Mouse (Mus musculus) midbrain, embryonic 11.5 days (tissue): Measurements from ENCODE around the gene Vill. TPM values are rescaled to one million over a fixed set of nuclear protein-coding genes. Genes with fewer than 3 reads are reported as not detected.

Source experiments
- ATAC-seq: fragments of 200-750 bp; cut with Nextera tagmentation; 2 replicates; pipeline ENCODE4 v1.8.0; 2017; ENCODE audit warnings: moderate TSS enrichment, moderate library complexity; ENCODE audit not compliant: low FRiP score
- DNase-seq: peaks from one replicate; pipeline ENCODE4 v3.0.0; 2015; ENCODE audit warnings: low spot score; ENCODE audit errors: missing footprints
- H3K27ac ChIP-seq: fragments of 300-500 bp; sonication (generic); 2 replicates; pipeline ENCODE4 v1.5.1; 2014; ENCODE audit warnings: low read depth, low read length
- H3K27me3 ChIP-seq: fragments of 300-500 bp; sonication (generic); 2 replicates; pipeline ENCODE4 v1.6.1; 2014; ENCODE audit warnings: mild to moderate bottlenecking, low read length, moderate library complexity, mixed read lengths; ENCODE audit not compliant: control insufficient read depth, insufficient read depth
- H3K36me3 ChIP-seq: fragments of 300-500 bp; sonication (generic); 2 replicates; pipeline ENCODE4 v1.6.1; 2014; ENCODE audit warnings: mild to moderate bottlenecking, low read length, moderate library complexity, mixed read lengths; ENCODE audit not compliant: control insufficient read depth, insufficient read depth
- H3K4me1 ChIP-seq: fragments of 300-500 bp; sonication (generic); 2 replicates; pipeline ENCODE4 v1.6.1; 2014; ENCODE audit warnings: low read length; ENCODE audit not compliant: control insufficient read depth, insufficient read depth
- H3K4me2 ChIP-seq: fragments of 300-500 bp; sonication (generic); 2 replicates; pipeline ENCODE4 v1.6.1; 2014; ENCODE audit warnings: mild to moderate bottlenecking, moderate library complexity
- H3K4me3 ChIP-seq: fragments of 300-500 bp; sonication (generic); 2 replicates; pipeline ENCODE4 v1.5.1; 2014; ENCODE audit warnings: low read depth, low read length
- H3K9ac ChIP-seq: fragments of 300-500 bp; sonication (generic); 2 replicates; pipeline ENCODE4 v1.6.1; 2014; ENCODE audit warnings: low read length
- H3K9me3 ChIP-seq: fragments of 300-500 bp; sonication (generic); 2 replicates; pipeline ENCODE4 v1.6.1; 2016; ENCODE audit warnings: low read length; ENCODE audit not compliant: control insufficient read depth
- WGBS: fragments of 180-500 bp; shearing (Covaris S2); extraction: QIAGEN DNeasy Blood & Tissue Kit; methylation state at CpG from one replicate; pipeline ENCODE4 v1.1.7; 2014; 5-methylcytosine and 5-hydroxymethylcytosine counted together
- polyA plus RNA-seq: library from polyadenylated mRNA; unstranded; fragments of >200 nt; fragmentation: Nextera tagmentation; extraction: Ambion mirVana; gene quantifications from 2 replicates; pipeline ENCODE4 v1.2.1, GENCODE M21; 2014

Gene Vill
- polyA plus RNA-seq, result 7.8 and 8.3 TPM in 2 replicates

DNA sequence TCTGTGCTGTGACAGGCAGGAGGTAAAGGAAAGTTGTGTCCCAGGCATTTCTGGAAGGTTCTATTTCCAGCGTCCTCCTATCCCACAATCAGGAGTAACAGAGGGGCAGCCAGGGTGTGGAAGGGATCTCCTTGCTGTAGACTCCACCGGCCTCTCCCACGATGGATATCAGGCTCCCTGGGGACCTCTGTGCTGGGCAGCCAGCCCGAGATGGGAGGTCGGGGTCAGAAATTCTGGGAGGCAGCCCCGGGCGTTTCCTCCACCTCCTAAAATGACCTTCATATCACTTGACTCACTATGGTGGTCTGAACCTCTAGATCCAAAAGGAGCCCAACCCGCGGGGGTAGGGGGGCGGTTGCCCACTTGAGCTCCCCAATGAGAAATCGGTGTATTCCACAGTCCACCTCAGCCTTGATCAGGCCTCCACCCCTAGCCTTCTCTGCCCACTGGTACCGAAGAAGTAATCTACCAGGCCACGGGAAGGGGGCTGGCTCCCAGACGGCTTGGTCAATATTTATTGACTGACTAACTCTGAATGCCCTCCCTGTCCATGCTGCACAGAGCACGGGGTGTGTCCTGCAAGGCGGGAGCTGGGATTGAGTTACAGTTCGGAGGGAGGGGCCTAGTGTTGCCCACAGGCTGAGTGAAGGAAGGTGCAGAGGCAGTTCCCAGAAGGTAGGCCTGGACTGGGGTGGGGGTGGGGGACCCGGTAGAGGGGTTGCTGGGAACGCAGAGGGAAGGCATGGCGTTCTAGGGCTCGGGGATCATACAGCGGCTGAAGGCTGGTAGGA is at the start of gene Vill:
TSS of gene Vill (plus strand) at position 625 of the 791 bp plus-strand sequence.
- H3K9me3 ChIP-seq, result no peaks in the 10 kb centered on the region
- peak; percentile 86 for ATAC-seq
- whole genome bisulfite sequencing, result 19% methylated on average over 22 of the region's 22 CpGs
- DNase-seq, result peak; percentile 90
- peaks cover 9% of the 10 kb centered on the region for H3K4me1 ChIP-seq
- H3K36me3 ChIP-seq, result no peaks in the 10 kb centered on the region
- H3K27me3 ChIP-seq, result peaks cover 14% of the 10 kb centered on the region
- H3K4me3 ChIP-seq, result peak within 1 kb of the TSS; percentile 26
- H3K4me2 ChIP-seq, result peak within 1 kb of the TSS; percentile 50
- H3K27ac ChIP-seq, result no peak within 1 kb of the TSS
- peak within 1 kb of the TSS; percentile 51 for H3K9ac ChIP-seq

- Histone ChIP-seq H3K27ac (no peak overlapping the region), H3K4me3 (no peak overlapping the region), H3K9me3 (no peaks in the 10 kb centered on the region), H3K4me2 (no peak overlapping the region), H3K4me1 (no peaks in the 10 kb centered on the region), H3K27me3 (no peaks in the 10 kb centered on the region), H3K9ac (no peak overlapping the region), H3K36me3 (no peaks in the 10 kb centered on the region)
- DNase-seq (no peak), ATAC-seq (no peak)
- WGBS, result 91% methylated on average over 23 of the region's 23 CpGs
Observed at GRCm38 (mm10) chr9:119003990-119004702, 48.4 kb upstream of the Vill start.

GRCm38 (mm10) chr9:119004703-119005076 is 47.9 kb upstream of the Vill start:
- Histone ChIP-seq H3K4me1 (no peaks in the 10 kb centered on the region), H3K9me3 (no peaks in the 10 kb centered on the region), H3K4me3 (no peak overlapping the region), H3K9ac (no peak overlapping the region), H3K36me3 (no peaks in the 10 kb centered on the region), H3K27me3 (no peaks in the 10 kb centered on the region), H3K4me2 (no peak overlapping the region), H3K27ac (no peak overlapping the region)
- no peak for DNase-seq
- WGBS, result 93% methylated on average over 16 of the region's 16 CpGs
- no peak for ATAC-seq

- no peaks in the 10 kb centered on the region for H3K4me1 ChIP-seq
Observed at GRCm38 (mm10) chr9:119005303-119006029, 47.1 kb upstream of the Vill start.

GRCm38 (mm10) chr9:119007266-119007665 is 45.3 kb upstream of the Vill start:
- no peak overlapping the region for H3K27ac ChIP-seq
- no peak overlapping the region for H3K4me3 ChIP-seq
- no peak overlapping the region for H3K4me2 ChIP-seq
- H3K9me3 ChIP-seq, result no peaks in the 10 kb centered on the region
- ATAC-seq (no peak), DNase-seq (no peak)
- H3K4me1 ChIP-seq, result no peaks in the 10 kb centered on the region
- WGBS, result 90% methylated on average over 10 of the region's 10 CpGs
- no peak overlapping the region for H3K9ac ChIP-seq
- H3K27me3 ChIP-seq, result no peaks in the 10 kb centered on the region
- H3K36me3 ChIP-seq, result no peaks in the 10 kb centered on the region

More at GRCm38 (mm10) chr9:119005303-119006029, 47.1 kb upstream of the Vill start:
- no peak overlapping the region for H3K27ac ChIP-seq
- 86% methylated on average over 15 of the region's 15 CpGs for WGBS
- no peaks in the 10 kb centered on the region for H3K9me3 ChIP-seq
- H3K9ac ChIP-seq, result no peak overlapping the region
- no peak overlapping the region for H3K4me3 ChIP-seq
- H3K36me3 ChIP-seq, result no peaks in the 10 kb centered on the region
- H3K27me3 ChIP-seq, result no peaks in the 10 kb centered on the region
- DNase-seq (no peak), ATAC-seq (no peak)
- no peak overlapping the region for H3K4me2 ChIP-seq

DNA sequence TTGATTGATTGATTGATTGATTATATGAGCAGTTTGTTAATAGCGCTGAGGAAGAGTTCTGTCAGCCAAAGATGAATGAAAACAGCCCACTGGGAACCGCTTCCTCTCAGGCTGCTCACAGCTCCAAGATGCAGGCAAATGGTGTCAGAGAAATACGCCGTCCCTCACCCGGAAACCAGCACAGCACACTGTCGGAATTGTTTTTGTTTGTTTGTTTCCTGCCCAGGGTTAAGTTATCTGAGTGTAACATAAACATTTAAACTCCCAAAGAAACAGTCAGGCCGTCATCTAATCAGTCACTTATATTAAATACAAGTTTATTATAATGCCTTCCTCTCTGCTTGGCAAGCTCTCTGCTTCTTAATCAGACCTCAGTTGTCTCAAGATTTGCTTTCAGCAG is 43.7 kb upstream of the Vill start:
- H3K9ac ChIP-seq, result no peak overlapping the region
- H3K4me1 ChIP-seq, result no peaks in the 10 kb centered on the region
- H3K27me3 ChIP-seq, result no peaks in the 10 kb centered on the region
- DNase-seq (no peak), ATAC-seq (no peak)
- H3K27ac ChIP-seq, result no peak overlapping the region
- no peaks in the 10 kb centered on the region for H3K36me3 ChIP-seq
- WGBS, result 78% methylated on average over 7 of the region's 7 CpGs
- H3K4me3 ChIP-seq, result no peak overlapping the region
- no peak overlapping the region for H3K4me2 ChIP-seq
- no peaks in the 10 kb centered on the region for H3K9me3 ChIP-seq

DNA sequence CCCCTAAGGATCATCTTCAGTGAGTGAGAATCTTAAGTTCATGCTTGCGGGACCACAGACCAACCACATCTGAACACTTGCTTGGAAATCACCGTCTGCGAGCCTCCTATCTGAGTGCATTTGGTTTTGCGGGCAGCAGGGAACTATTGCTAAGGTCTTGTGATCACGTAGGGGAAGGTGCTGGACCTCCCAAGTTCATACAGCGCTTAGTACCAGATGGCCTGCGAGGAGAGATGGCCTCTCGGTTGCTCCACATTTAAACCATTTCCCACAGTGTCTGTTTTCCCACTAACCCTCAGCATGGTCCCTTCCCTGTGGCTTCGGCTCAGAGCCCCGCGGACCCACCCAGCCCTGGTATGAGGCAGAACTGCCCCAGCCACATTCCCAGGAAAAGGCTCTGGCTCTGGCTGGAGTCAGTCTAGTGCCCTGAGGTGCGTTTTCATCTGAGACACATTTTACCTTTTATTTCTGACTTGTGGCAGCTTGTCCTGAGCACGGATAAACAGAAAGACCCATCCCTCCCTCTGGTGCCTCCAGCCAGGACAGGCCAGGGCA is 42.3 kb upstream of the Vill start:
- Histone ChIP-seq H3K4me2 (no peak overlapping the region), H3K4me1 (no peaks in the 10 kb centered on the region), H3K36me3 (no peaks in the 10 kb centered on the region; the same call in 1 of the 2 replicates), H3K4me3 (no peak overlapping the region), H3K27ac (no peak overlapping the region), H3K9ac (no peak overlapping the region), H3K9me3 (no peaks in the 10 kb centered on the region), H3K27me3 (no peaks in the 10 kb centered on the region)
- ATAC-seq (no peak), DNase-seq (no peak)
- WGBS, result 79% methylated on average over 13 of the region's 13 CpGs

- H3K4me1 ChIP-seq, result no peaks in the 10 kb centered on the region
- 87% methylated on average over 7 of the region's 7 CpGs for WGBS
- DNase-seq (no peak), ATAC-seq (no peak)
- H3K27me3 ChIP-seq, result no peaks in the 10 kb centered on the region
- no peak overlapping the region for H3K9ac ChIP-seq
- no peak overlapping the region for H3K27ac ChIP-seq
- no peak overlapping the region for H3K4me2 ChIP-seq
- H3K4me3 ChIP-seq, result no peak overlapping the region
- H3K9me3 ChIP-seq, result no peaks in the 10 kb centered on the region
- no peaks in the 10 kb centered on the region; the same call in 1 of the 2 replicates for H3K36me3 ChIP-seq
Observed at GRCm38 (mm10) chr9:119016785-119017507, 35.6 kb upstream of the Vill start.
